Mouse (Mus musculus): ENCODE results near the gene Taf9.

The Taf9 gene

GRCm38 (mm10) chr13:100670181-100670741 lies 18.9 kb downstream of the Taf9 start:
- no peak for DNase-seq

- no peak for DNase-seq
Measured at GRCm38 (mm10) chr13:100675936-100676635, 24.7 kb downstream of the Taf9 start.

GRCm38 (mm10) chr13:100681615-100682014 lies 30.2 kb downstream of the Taf9 start:
- no peak for DNase-seq

- DNase-seq = no peak
Measured at GRCm38 (mm10) chr13:100682837-100683236, 31.5 kb downstream of the Taf9 start.

- DNase-seq = no peak
Measured at GRCm38 (mm10) chr13:100684355-100684754, 33.0 kb downstream of the Taf9 start.

GRCm38 (mm10) chr13:100687513-100687912 lies 36.1 kb downstream of the Taf9 start:
- DNase-seq = no peak

GRCm38 (mm10) chr13:100697541-100697940 lies 46.2 kb downstream of the Taf9 start:
- no peak for DNase-seq

- DNase-seq = no peak
Measured at GRCm38 (mm10) chr13:100698866-100699265, 47.5 kb downstream of the Taf9 start.

GRCm38 (mm10) chr13:100703468-100703867 lies 52.1 kb downstream of the Taf9 start:
- no peak for DNase-seq
